Mouse (Mus musculus) stomach, embryonic 14.5 days (tissue): ENCODE measurements around the gene Efcab3. TPM values are rescaled to one million over a fixed set of nuclear protein-coding genes. Genes with fewer than 3 reads are reported as not detected.
"Not testable (repeated sequence)": the region's sequence is repeated elsewhere in the genome, so short reads cannot be mapped to it uniquely, and the experiment has no call there.

ENCODE experiments used
- ATAC-seq: fragments of 200-750 bp; cut with Nextera tagmentation; 2 replicates; pipeline ENCODE4 v1.8.0; 2017; ENCODE audit warnings: low read depth, moderate TSS enrichment; ENCODE audit not compliant: insufficient number of reproducible peaks, insufficient read depth, low FRiP score
- H3K27ac ChIP-seq: fragments of 300-500 bp; sonication (generic); 2 replicates; pipeline ENCODE4 v1.5.1; 2014; ENCODE audit warnings: mild to moderate bottlenecking, low read length, moderate library complexity, mixed read lengths
- H3K27me3 ChIP-seq: fragments of 300-500 bp; sonication (generic); 2 replicates; pipeline ENCODE4 v1.6.1; 2014; ENCODE audit warnings: low read length, control low read depth, mixed read lengths; ENCODE audit not compliant: control insufficient read depth, insufficient read depth
- H3K36me3 ChIP-seq: fragments of 300-500 bp; sonication (generic); 2 replicates; pipeline ENCODE4 v1.6.1; 2014; ENCODE audit warnings: mild to moderate bottlenecking, control low read depth, low read length, moderate library complexity, mixed read lengths; ENCODE audit not compliant: control insufficient read depth, insufficient read depth
- H3K4me1 ChIP-seq: fragments of 300-500 bp; sonication (generic); 2 replicates; pipeline ENCODE4 v1.6.1; 2014; ENCODE audit warnings: low read length, control low read depth, mixed read lengths; ENCODE audit not compliant: control insufficient read depth, insufficient read depth
- H3K4me2 ChIP-seq: fragments of 300-500 bp; sonication (generic); replicated peaks from 2 replicates; pipeline ENCODE4 v1.6.1; 2014; ENCODE audit warnings: low read depth, low read length, control low read depth
- H3K4me3 ChIP-seq: fragments of 300-500 bp; sonication (generic); 2 replicates; pipeline ENCODE4 v1.5.1; 2014; ENCODE audit warnings: low read depth, low read length, control low read depth
- H3K9ac ChIP-seq: fragments of 300-500 bp; sonication (generic); replicated peaks from 2 replicates; pipeline ENCODE4 v1.6.1; 2014; ENCODE audit warnings: low read depth, mild to moderate bottlenecking, control low read depth, low read length, moderate library complexity, mixed read lengths
- H3K9me3 ChIP-seq: fragments of 300-500 bp; sonication (generic); 2 replicates; pipeline ENCODE4 v1.6.1; 2016; ENCODE audit warnings: low read depth, low read length, control low read depth; ENCODE audit not compliant: control insufficient read depth
- WGBS: fragments of 180-500 bp; shearing (Covaris S2); extraction: QIAGEN DNeasy Blood & Tissue Kit; methylation state at CpG from one replicate; pipeline ENCODE4 v1.1.7; 2014; 5-methylcytosine and 5-hydroxymethylcytosine counted together
- polyA plus RNA-seq: library from polyadenylated mRNA; unstranded; fragments of >200 nt; fragmentation: Nextera tagmentation; extraction: Ambion mirVana; gene quantifications from 2 replicates; pipeline ENCODE4 v1.2.1, GENCODE M21; 2014

The Efcab3 gene
- polyA plus RNA-seq, 1 experiment from 2014 or later, result 0.65 TPM

- H3K36me3 ChIP-seq, result no peaks in the 10 kb centered on the region
- H3K9ac ChIP-seq, result no peak overlapping the region
- H3K4me2 ChIP-seq, result no peak overlapping the region
- no peak overlapping the region for H3K4me3 ChIP-seq
- no peaks in the 10 kb centered on the region for H3K9me3 ChIP-seq
- ATAC-seq, result no peak
- no peak overlapping the region for H3K27ac ChIP-seq
- no peaks in the 10 kb centered on the region for H3K4me1 ChIP-seq
- H3K27me3 ChIP-seq, result no peaks in the 10 kb centered on the region
- WGBS, result 35% methylated on average over 4 of the region's 4 CpGs
Measured at GRCm38 (mm10) chr11:105120551-105121061, 57.2 kb downstream of the Efcab3 start.

- not testable (repeated sequence) for H3K4me2 ChIP-seq, H3K27me3 ChIP-seq, H3K36me3 ChIP-seq, H3K9ac ChIP-seq, H3K4me1 ChIP-seq, H3K9me3 ChIP-seq, H3K4me3 ChIP-seq, ATAC-seq, H3K27ac ChIP-seq
- WGBS, result 77% methylated on average over 5 of the region's 5 CpGs
Measured at GRCm38 (mm10) chr11:105121792-105122191, 58.4 kb downstream of the Efcab3 start.

DNA sequence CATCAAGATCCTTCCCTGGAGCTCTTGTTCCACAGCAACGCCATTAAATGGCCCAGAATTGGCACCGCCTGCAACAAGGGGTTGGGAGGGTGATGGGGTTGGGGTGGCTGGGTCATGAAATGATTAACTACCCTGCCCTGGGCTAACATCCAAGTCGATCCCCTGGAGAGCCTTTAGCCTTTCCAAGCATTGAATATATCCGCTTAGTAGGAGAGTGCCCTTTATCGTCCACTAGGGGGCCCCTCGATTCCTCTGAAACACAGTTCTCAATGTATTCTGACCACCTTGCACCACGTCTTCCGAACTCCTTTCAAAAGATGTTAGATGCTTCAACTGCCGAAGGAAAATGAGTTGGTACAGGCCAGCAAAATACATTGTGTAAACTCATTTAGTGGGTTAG lies 60.6 kb downstream of the Efcab3 start:
- H3K36me3 ChIP-seq, result no peaks in the 10 kb centered on the region; the same call in 1 of the 2 replicates
- no peak overlapping the region for H3K4me3 ChIP-seq
- WGBS, result 7% methylated on average over 9 of the region's 9 CpGs
- no peak overlapping the region for H3K9ac ChIP-seq
- no peaks in the 10 kb centered on the region for H3K27me3 ChIP-seq
- H3K4me2 ChIP-seq, result no peak overlapping the region
- no peak overlapping the region for H3K27ac ChIP-seq
- H3K9me3 ChIP-seq, result no peaks in the 10 kb centered on the region
- H3K4me1 ChIP-seq, result peaks cover 9% of the 10 kb centered on the region; the same call in 1 of the 2 replicates
- no peak for ATAC-seq

DNA sequence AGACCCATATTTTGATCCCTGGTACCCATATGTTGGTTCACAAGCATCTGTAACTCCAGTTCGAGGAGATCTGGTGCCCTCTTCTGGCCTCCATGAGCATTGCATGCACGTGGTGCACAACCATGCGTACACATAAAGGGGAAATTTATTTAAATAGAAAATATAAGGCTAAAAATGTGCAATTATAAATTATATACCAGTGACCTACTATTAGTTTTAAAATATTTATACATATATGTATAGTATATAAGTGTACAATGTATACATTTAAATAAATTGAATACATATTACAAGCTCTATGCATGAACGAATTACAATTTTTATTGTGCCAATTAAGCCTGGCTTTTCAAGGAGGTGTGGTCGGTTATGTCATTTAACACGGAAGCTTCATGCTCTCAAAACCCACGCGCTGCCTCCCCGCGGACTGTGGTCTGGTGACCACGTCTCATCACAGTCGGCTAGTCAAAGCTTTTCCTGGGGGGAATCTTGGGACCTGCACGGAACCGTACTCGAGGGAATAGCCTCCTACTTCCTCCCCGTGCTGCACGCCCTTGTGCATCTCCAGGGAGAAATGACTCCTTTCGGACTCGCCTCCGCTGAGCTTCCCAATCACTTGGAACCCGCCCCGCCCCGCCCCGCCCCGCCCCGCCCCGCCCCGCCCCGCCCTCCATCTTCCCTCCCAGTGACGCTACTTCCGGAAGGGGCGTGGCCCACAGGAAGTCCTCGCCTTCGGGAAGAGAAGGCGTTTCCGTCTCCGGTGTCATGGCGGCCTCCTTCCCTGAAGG lies 62.5 kb downstream of the Efcab3 start, which contains the start of gene Mettl2:
Gene Mettl2 (plus strand): TSS at position 691 of the 785 bp plus-strand sequence.
- H3K4me3 ChIP-seq, result peak within 1 kb of the TSS; percentile 97
- H3K4me2 ChIP-seq, result peak within 1 kb of the TSS; percentile 61
- H3K4me1 ChIP-seq, result peaks cover 9% of the 10 kb centered on the region; the same call in 1 of the 2 replicates
- H3K9ac ChIP-seq, result peak within 1 kb of the TSS; percentile 81
- peaks cover 13% of the 10 kb centered on the region for H3K36me3 ChIP-seq
- peak; percentile 87 for ATAC-seq
- WGBS, result 2% methylated on average over 31 of the region's 38 CpGs
- H3K9me3 ChIP-seq, result no peaks in the 10 kb centered on the region
- H3K27me3 ChIP-seq, result no peaks in the 10 kb centered on the region
- H3K27ac ChIP-seq, result no peak within 1 kb of the TSS

GRCm38 (mm10) chr11:105126520-105127029 lies 63.2 kb downstream of the Efcab3 start:
- Histone ChIP-seq H3K4me3 (peak overlapping the region; percentile 97), H3K4me2 (peak overlapping the region; percentile 61), H3K4me1 (peaks cover 9% of the 10 kb centered on the region; the same call in 1 of the 2 replicates), H3K9ac (peak overlapping the region; percentile 81), H3K9me3 (no peaks in the 10 kb centered on the region), H3K27me3 (no peaks in the 10 kb centered on the region), H3K36me3 (peaks cover 19% of the 10 kb centered on the region), H3K27ac (no peak overlapping the region)
- under 1% methylated on average over 48 of the region's 49 CpGs for WGBS
- no peak; the same call in 1 of the 2 replicates for ATAC-seq

DNA sequence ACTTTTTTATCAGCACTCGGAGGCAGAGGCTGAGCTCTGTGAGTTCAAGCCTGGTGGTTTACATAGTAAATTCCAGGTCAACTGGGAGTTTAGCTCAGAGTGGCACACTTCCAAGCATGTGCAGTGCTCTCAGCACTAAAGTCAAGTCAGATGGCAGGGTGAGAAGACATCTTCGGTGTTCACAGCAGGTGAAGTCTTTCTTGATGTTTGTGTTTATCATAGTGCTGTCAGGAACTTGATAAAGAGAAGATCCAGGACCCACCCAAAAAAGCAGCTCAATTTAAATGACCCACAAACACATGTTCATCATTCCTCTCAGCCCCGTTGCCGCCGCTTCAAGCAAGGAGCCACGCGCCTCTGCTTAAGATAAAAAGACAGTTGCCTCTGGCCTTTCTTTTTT lies 72.3 kb downstream of the Efcab3 start:
- H3K4me1 ChIP-seq, result no peaks in the 10 kb centered on the region
- H3K27ac ChIP-seq, result no peak overlapping the region
- no peak for ATAC-seq
- no peak overlapping the region for H3K9ac ChIP-seq
- 85% methylated on average over 7 of the region's 7 CpGs for WGBS
- peaks cover 73% of the 10 kb centered on the region for H3K36me3 ChIP-seq
- no peaks in the 10 kb centered on the region for H3K9me3 ChIP-seq
- no peak overlapping the region for H3K4me2 ChIP-seq
- H3K4me3 ChIP-seq, result no peak overlapping the region
- no peaks in the 10 kb centered on the region for H3K27me3 ChIP-seq

DNA sequence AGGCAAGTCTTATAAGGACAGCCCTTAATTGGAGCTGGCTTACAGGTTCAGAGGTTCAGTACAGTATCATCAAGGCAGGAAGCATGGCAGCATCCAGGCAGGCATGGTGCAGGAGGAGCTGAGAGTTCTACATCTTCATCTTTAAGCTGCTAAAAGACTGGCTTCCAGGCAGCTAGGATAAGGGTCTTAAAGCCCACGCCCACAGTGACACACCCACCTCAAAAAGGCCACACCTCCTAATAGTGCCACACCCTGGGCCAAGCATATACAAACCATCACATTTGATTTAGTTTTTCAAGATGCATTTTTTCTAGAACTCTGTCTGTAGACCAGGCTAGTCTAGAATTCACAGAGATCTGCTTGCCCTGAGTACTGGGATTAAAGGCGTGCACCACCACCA lies 73.9 kb downstream of the Efcab3 start:
- not testable (repeated sequence) for H3K9ac ChIP-seq, H3K4me3 ChIP-seq, H3K9me3 ChIP-seq, H3K4me1 ChIP-seq, H3K27me3 ChIP-seq, H3K27ac ChIP-seq, H3K4me2 ChIP-seq, ATAC-seq
- WGBS, result 79% methylated on average over 2 of the region's 2 CpGs
- H3K36me3 ChIP-seq, result peaks cover 67% of the 10 kb centered on the region

DNA sequence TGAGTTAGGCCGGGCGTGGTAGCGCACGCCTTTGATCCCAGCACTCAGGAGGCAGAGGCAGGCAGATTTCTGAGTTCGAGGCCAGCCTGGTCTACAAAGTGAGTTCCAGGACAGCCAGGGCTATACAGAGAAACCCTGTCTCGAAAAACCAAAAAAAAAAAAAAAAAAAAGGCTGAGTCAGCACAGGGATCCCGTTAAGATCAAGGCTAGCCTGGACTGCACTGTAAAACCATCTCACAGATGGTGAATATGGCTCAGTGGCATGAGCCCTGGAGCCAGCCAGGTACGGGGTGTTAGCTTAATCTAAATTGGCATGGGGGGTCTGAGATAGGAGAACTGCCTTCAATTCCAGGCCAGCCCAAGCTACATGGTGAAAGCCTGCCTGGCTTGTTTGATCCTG lies 77.1 kb downstream of the Efcab3 start:
- peaks cover 39% of the 10 kb centered on the region for H3K36me3 ChIP-seq

More for the DNA sequence above, 77.1 kb downstream of the Efcab3 start:
- not testable (repeated sequence) for H3K27me3 ChIP-seq, H3K9ac ChIP-seq, H3K9me3 ChIP-seq, H3K4me2 ChIP-seq, H3K27ac ChIP-seq, H3K4me3 ChIP-seq, H3K4me1 ChIP-seq, ATAC-seq
- 97% methylated on average over 7 of the region's 8 CpGs for WGBS
